Mouse (Mus musculus) spleen, adult 12 weeks (tissue): ENCODE measurements around the gene Sumf1.

Experiments used
- DNase-seq: peaks from one replicate; pipeline ENCODE4 v3.0.0; 2022; ENCODE audit warnings: low spot score

The Sumf1 gene

DNA sequence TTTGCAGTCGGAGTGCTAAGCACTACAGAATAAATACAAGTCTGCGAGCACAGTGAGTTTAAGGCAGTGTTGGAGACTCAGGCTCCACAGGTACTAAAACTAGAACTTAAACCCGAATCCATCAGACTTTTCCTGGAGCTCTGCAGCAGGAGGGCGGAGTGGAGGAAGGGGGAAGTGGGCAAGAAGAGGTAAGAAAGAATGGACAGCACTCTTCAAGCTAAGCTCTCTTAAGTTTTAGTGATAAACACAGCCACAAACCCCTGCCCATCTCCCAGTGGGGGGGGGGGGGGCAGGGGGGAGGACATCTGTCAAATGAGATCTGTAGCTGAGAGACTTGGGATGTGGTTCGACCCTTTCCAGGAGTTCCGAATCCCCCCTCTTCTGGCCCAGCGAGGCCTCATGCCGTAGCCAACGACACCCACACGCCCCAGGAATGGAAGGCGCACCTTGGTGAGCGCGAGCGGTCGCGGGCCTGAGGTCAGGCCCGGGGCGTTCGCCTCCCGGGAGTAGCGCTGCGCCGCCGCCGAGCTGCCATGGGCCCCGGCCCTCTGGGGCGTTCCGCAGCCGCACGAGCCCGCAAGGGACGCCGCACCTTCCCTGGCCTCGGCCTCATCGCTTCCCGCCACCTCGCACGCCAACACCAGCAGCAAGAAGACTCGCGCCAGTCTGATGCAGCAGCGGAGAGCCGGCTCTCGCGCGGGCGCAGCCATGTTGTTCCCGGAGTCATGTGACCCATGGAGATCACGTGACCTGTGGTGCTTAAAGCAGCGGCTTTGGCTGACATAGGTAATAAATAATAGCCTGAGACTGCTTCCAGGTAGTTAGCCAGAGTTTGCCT lies at the start of gene Sumf1:
Gene Sumf1, minus strand, starts transcription at position 736 of the 838 bp plus-strand sequence.
- DNase-seq = peak; percentile 77

DNA sequence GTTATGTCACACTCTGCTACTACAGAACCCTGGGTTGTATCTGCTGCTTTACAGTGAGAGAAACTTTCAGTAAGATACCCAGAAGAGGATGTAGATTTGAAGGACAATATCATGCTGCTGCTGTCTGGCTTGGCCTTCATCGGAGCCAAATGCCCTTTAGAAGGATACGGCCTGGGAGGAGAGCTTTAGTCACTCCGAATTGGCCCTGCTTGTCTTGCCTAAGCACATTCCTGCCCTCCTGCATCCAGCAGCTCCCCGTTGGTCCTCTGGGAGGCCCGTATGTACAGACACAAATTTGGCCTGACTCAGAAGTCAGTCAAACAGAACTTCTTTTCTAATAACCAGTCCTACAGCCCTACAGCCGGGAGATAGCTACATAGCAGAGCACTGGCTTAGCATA lies 49.2 kb upstream of the Sumf1 start:
- no peak for DNase-seq

DNA sequence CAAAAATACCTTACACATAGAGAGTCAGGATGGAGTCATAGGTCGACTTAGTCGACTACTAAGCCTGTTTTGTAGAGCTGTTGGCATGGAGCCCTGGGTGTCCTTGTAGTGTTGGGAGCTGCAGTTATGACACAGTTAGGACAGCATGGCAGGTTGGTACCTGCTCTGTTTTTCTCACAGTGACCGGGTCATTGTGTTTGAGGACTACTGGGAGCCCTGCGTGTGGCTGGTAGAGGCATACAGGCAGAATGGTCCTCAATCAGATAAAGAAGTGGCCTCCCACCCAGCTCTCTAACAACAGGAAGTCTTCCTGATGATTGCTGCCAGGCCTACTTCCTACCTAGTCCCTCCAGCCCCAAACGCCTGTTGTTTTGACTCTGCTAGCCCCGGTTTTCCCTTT lies 47.7 kb upstream of the Sumf1 start:
- no peak for DNase-seq

DNA sequence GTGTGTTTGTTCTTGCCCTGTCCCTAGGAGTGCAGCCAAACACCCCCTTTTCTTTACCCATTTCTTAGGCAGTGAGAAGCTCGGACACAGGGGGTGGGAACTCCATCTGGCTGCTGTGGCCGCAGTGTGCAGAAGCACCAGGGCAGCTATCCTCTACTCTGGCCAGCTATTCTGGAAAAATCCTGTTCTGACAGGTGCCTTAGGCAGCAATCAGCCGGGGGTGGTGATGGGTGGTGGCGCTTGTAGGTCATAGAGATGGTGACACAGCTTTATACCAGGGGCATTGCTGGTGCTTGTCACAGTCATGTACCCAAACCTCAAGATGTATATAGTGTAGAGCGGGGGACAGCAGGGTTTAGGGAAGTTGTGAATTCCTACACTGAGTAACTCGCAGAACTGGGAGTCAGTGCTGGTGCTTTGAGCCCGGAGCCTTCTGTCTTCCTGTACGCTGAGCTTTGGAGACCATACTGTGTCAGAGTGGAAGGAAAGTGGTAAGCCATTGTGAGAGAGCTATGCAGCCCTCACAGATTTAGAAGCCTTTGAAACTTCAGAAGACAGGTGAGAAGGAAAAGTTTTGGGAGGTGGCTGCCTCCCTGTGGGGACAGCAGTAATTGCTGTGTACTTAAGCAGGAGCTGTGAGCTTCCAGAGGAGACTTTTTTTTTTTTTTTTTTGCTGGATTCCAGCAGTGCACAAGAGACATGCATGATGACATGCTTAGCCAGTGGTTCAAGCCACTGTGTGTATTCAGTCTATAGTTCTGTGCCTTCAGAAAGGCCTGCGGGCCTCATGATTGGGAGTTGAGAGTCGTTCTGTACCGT lies 46.7 kb upstream of the Sumf1 start:
- DNase-seq = no peak

DNA sequence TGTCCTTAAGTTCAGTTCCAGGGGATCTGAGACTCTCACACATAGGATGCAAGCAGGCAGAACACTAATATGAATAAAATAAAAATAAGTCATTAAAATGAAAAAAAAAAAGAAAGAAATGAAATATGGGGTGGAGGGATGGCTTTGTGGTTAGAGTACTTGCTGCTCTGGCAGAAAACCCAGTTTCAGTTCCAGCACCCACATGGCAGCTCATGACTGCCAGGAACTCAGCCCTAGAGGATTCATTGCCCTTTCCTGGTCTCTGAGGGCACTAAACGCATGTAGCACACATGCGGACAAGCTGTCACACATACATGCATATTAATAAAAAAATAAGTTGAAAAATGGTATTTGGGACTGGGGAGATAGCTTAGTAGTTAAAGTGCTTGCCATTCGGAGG lies 45.2 kb upstream of the Sumf1 start:
- no peak for DNase-seq

DNA sequence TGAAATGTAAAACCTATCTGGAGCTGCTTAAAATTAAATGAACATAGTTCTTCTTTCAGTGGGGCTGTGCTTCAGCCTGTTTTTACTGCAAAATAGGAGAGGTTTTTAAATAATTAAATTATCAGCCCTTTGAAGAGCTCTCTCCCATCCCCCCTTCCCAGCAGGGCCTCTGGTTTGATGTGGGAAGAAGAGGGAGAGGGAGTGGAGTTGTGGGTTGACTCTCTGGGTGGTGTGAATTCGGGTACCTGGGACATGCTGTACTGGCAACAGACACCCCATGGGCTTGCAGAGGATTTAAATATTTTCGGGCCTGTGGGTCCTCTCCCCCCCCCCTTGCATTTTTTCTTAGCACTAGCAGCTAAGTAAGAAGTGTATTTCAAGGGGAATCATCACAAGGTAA lies 43.2 kb upstream of the Sumf1 start:
- no peak for DNase-seq

DNA sequence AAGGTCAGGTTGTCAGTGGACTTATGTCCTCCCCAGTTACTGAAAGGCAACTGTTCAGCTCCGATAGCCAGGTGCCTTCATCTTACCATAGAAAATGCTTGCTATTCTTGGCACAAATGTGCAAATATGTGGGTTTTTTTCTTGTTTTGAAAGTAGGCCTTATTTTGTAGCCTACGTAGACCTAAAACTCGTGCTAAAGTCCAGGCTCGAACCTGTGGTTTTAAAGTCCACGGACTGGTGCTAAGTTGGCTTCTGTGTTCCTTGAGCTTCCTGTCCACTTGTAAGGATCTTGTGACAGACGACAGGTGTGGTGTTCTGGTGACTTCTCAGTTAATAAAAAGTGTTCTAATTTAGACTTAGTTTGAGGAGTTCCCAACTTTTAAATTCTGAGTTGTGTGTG lies 42.7 kb upstream of the Sumf1 start:
- no peak for DNase-seq

DNA sequence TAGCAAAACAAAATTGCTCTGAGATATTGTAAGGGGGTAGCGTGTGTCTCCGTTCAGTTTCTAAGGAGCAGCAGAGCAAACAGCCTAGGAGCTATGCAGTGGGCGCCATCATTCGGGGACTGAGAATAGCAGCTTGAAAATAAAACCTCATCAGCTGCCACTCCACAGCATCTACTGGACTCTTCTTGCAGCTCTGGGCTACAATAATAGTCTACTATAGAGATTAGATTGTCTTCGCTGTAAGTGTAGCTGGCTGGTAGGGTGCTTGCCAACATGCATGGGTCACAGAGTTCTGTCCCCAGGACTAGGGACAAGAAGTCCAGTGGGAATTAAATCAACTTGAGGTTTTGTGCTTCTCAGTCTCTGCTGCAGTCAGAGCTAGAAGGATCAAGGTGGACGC lies 42.1 kb upstream of the Sumf1 start:
- no peak for DNase-seq

DNA sequence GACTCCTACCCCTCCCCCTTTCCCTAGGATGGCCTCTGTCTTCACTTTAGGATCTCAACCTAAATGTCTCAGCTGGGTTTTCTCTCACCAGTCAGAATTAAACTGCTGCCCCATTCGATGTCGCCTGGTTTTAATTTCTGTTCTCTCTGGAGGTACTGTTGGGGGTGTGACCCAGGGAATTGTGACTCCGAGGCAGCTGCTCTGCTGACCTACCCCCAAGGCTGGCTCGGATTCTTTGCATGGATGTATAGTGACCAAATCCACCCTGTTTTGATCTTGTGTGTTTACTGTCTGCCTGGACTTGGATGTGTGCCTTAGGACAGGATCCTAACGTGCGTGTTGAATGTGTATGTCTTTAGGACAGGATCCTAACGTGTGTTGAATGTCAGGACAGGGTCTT lies 40.8 kb upstream of the Sumf1 start:
- no peak for DNase-seq

DNA sequence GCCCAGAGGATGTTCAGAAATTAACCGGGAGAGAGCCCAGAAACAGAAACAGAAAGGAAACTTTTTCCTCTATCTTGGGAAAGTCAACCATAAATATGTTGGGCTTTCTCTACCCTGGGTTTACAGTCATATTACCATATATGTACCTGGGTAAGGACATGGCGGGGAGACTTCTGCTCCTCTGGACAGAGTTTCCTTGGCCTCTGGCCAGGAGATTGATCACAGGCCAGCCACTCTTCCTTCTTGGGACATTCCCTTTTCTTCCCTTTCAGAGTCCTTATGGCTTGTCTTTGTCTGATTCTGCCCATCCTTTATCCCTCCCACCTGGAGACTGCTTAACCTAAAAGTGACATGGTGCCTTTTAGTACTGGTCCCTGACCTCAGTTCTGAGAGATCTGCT lies 39.6 kb upstream of the Sumf1 start:
- DNase-seq = no peak

DNA sequence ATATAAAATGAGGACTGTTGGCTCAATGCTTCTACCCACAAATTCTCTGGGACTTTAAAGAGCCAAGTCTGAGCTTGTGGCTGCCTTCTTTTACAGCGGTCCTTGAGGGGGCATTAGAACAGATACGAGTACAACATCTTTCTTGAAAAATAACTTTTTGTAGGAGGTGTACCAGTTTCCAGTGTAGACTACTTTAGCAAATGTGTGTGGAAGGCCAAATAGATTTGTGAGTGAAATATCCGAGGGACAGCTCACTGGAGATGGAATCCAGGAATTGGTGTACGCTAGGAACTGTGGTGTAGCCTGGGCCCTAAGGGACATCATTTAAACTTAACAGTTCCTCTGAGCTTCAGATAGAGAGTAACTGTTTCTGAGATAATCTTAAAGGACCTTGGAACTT lies 39.0 kb upstream of the Sumf1 start:
- DNase-seq = no peak

DNA sequence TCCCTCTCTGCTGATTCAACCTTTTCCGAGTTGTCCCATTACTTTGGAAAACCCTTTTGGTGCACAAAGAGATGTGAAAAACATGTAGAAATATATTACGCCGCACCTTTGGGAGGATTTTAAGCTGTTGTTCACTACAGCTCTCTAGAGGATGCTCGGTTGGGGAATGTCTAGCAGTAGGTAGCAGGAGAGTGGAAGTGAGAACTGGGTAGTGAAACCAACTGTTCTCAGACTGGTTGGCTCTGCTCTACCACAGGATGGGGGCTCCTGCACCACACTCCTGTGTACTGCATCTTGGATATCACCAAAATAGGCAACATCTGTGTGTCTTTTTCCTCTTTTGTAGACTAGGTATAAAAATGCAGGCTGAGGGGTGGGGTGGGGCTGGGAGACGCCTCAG lies 37.5 kb upstream of the Sumf1 start:
- DNase-seq = no peak

DNA sequence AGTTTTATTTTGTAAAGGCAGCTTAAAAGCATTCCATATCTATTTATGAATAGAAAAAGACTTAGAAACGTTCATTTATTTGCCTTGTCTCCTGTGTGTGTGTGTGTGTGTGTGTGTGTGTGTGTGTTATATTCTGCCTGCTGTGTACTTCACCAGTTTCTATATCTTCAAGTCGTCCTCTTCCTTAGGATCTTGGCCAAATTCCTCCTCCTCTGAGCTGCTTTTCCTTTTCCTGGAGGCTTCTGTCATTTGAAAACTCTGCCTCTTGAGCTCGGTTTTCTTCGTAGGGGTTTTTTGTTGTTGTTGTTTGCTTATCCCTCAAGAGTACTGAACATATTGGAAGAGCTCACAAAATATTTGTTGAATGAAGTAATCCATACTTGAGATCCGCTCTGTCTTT lies 37.1 kb upstream of the Sumf1 start:
- DNase-seq = no peak

DNA sequence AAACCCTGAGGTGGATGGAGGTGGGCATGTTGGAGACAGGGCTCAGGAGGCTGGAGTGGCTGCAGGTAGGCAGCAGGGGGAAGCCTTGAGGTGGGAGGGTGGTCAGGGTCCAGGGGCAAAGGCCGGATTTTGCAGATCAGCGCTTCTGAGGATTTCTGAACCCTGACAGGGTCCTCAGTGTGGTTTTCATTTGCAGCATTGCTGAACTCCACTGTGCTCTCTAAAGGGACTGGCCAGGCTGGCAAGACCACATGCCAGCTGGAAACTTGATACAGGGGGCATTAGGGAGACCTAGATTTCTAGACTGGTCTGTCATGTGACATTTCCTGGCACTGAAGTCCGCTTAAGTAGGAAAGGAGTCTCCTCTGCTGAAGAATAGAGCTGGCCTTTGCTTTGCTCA lies 32.6 kb upstream of the Sumf1 start:
- DNase-seq = no peak

DNA sequence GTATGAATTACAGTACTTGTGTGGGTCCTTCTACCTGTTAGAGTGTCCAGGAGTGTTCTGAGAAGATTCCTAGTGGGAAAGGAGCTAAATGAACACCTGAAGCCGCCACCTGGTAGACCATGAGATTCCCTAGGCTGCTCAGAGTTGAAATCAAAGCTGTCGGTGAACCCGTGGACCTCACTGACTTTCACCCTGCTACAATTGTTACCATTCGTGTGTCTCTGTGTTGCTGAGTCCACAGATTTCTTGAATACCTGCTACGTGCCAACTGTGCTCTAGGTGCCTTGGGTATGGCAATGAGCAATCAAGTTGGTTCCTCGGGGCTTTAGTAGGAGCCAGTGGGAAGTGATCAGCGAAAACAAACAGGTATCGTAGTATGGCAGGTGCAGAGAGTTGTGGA lies 31.4 kb upstream of the Sumf1 start:
- DNase-seq = no peak

DNA sequence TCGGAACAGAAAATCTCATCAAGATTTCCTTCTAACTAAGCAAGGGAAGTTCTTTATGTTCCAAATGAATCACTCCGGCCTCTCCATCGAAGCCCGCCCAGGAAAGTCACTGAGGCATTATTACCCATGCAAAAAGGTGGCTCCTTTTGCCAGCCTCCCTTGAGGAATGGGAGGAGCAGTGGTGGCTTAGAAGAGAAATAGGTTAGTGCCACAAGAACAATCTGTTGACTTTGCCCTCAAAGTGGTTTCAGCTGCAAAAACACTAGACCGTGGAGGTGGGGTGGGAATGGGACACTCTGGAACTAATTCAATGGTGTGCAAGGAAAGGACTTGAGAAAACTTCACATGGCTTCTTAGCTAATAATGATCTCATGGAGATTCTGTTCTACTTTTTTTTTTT lies 30.7 kb upstream of the Sumf1 start:
- no peak for DNase-seq

DNA sequence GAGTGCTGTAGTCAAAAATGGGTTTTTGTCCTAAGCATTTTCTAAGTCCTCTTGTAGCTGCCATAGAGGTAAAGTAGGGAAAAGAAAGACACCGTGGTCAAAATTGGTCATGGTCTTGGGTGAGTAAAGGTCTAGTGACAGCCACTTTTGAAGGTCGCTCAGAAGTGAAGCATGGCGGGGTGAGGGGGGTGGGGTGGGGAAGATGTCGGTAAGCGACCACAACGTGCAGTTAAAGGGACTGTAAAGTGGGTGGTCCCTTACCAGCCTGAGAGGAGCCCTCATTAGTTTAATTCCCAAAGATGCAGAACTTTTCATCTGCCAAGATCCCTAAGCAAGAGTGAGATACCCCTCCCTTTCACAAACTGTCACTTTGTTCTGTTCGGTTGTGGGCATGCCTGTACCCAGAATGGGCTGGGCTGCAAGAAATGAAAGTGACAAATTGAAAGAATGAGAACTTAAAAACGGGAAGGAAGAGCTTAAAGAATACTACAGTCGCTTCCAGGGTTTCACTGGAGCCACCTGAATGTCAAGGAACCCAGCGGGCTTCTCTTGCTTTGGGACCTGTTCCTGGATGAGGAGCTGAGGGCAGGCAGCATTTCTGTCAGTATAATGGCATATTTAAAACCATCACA lies 29.0 kb upstream of the Sumf1 start:
- DNase-seq = no peak

DNA sequence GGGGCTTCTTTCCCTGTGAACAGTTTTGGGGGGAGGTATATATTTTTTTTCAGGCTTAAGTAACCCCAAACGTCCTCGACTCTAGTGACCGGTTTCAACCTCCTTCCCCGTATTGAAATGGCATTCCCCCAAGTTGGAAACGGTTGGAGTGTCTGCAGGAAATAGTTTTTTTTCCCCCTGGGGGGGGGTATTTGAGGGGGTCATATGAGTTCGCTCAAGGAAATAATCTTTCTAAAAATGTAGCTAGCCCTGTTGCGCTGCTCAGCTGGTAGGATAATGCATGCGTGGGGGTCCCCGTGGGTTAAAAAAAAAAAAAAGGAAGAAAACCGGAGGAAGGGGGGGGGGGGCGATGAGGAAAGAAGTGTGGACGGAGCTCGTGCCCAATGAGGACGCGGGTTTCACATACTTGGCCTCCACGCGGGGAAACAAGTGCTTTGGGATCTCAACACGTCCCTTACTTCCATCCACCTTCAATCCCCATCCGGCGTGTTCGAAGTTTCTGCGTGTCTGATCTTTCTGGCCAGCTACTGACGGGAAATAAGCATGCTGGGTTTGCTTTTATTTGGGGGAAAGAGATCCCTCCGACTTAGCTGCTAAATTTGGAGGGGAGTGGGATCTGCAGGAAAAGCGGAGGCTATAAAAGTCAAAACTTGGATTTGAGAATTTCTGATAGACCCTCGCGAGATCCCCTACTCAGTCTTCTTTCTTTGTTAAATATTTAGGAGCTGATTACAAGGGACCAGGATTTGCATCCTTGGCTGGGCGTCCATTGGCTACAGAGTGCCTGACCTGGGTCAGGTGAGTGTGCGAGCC lies 28.3 kb upstream of the Sumf1 start:
- DNase-seq = no peak

DNA sequence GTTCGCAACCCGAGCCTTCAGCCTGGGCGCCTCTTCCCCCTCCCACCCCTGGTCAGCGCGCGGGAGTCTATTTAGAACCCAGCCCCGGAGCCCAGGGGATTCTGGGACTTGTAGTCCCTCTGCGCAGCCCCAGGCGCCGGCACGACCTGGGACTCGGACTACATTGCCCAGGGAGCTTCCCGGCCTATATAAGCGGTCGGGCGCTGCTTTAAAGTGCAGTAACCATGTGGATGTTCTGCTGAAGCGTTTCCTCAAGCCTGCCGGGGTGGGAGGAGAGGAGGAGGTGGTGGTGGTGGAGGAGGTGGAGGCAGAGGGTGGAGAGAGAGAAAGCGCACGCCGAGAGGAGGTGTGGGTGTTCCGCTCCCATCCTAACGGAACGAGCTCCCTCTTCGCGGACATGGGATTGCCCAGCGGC lies 27.5 kb upstream of the Sumf1 start, which contains the start of gene Itpr1:
Gene Itpr1, plus strand, starts transcription at position 216 of the 415 bp plus-strand sequence.
- peak; percentile 86 for DNase-seq

DNA sequence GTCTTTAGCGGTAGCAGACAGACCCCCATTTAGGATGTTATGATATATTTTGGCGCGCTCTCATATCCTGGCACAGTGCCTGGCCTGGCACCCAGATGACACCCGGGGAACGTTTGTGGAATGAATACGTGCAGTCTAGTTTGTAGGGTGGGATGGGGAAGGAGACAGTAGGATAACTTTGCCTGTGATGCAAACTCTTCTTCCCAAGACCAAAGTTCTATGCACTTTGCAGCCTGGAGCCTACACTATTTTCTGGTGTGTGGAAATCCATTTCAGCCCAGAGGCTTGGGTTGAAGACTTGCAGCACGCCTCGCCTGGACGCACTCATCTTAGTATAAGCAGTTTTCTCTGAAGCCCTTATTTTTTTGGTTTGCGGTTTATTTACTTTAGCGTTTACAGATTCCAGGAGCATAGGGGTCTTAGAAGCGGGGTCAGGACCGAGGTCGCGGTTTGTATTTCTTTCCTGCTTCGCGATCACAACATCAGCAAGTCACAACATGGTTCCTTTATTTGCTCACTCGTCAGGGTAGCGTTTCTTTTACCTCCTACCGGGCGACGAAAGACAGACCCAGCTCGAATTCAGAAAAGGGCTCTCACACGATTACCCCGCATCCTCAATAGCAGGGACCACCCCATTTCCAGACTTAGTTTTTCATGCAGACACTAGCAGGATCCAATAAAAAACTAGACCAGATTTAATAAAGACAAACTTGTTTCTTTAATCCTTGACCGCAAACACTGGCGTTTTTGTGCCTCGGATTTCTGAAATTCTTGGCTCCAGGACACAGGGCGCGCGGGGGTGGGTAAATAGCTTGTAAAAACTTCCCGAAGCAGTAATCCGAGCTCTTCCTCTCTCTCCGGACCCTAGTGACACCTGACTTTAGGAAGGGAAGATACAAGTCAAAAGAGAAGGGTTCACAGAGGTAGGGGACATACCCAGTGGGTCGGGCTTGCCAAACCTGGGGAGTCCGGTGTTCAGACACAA lies 26.8 kb upstream of the Sumf1 start:
- no peak for DNase-seq
